Mouse (Mus musculus): ENCODE data around the gene Mia2. TPM values are rescaled to one million over a fixed set of nuclear protein-coding genes. Genes with fewer than 3 reads are reported as not detected.

Gene Mia2
- polyA plus RNA-seq, 1 experiment from 2014 or later, result 68.5 TPM

DNA sequence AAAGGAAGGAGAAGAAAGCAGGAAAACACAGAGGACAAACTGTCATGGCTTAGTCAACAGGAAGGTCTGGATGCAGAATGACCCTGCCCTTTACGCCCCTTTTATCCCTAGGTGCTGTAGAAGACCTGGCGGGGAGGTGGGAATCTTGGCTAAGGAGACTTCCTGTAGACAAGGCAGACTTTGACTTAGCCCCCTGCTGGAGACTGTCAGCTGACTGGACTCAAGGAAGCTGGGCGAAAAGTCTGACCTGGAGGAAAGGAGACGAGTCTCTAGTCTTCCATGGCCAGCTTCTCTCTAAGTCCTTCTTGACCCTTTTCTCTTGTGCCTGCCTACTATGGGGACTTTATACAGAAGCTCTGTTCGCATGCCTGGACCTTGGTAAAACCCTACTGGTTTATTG, 11.2 kb upstream of the Mia2 start:
- no peak overlapping the region for H3K4me3 ChIP-seq (ENCODE audit: low read length)
- H3K9me3 ChIP-seq (ENCODE audit: low read length), result no peaks in the 10 kb centered on the region
- no peak overlapping the region for H3K27ac ChIP-seq (ENCODE audit: low read length)
- no peaks in the 10 kb centered on the region for H3K36me3 ChIP-seq (ENCODE audit: insufficient read depth, low read length)
- H3K27me3 ChIP-seq (ENCODE audit: insufficient read depth, low read length), result no peaks in the 10 kb centered on the region
- H3K4me1 ChIP-seq (ENCODE audit: insufficient read depth, low read length), result no peaks in the 10 kb centered on the region
- H3K9ac ChIP-seq (replicated peaks; ENCODE audit: low read length), result no peak overlapping the region
- 66% methylated on average over 5 of the region's 5 CpGs for WGBS
- no peak for ATAC-seq (ENCODE audit: low FRiP score, low TSS enrichment)
- no peak overlapping the region for H3K4me2 ChIP-seq (replicated peaks; ENCODE audit: low read depth, low read length)

DNA sequence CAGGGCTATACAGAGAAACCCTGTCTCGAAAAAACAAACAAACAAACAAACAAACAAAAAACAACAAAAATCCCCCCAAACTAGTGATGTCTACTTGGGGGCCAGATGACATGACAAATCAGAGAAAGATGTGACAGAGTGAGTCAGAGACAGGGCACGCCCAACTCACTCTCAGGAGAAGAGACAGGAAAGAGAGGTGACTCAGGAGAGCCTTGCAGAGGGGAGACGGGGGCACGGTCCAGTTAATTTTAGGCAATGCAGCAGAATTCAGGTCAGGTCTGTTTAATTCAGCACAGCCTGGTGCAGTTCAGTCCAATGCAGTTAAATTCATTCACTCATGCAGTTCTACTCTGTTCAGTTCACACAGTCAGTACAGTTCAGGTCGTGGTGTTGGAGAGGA, 9.4 kb upstream of the Mia2 start:
- 81% methylated on average over 5 of the region's 5 CpGs for WGBS

DNA sequence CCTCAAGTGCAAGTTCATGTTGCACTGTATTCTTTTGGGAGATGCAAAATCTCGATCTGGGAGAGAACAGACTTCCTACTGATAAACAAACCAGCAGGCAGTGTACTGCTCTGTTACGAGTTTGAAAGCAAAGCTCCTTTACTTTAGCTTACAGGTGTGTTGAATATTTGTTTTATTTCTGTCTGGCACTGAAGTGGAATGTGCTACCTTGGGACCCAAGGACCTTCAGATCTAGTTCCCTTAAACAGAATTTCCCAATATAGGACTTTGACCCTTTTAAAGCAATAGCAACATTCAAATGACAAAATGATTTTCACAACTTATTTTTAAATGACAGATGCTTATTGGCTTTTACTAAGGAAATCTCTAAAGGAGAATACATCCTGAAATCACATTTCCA, 2.1 kb upstream of the Mia2 start:
- H3K4me3 ChIP-seq (ENCODE audit: low read length), result no peak overlapping the region
- no peaks in the 10 kb centered on the region for H3K27me3 ChIP-seq (ENCODE audit: insufficient read depth, low read length)
- H3K36me3 ChIP-seq (ENCODE audit: insufficient read depth, low read length), result no peaks in the 10 kb centered on the region
- WGBS, result 65% methylated on average over 2 of the region's 2 CpGs
- H3K4me1 ChIP-seq (ENCODE audit: insufficient read depth, low read length), result no peaks in the 10 kb centered on the region
- no peak overlapping the region for H3K4me2 ChIP-seq (replicated peaks; ENCODE audit: low read depth, low read length)
- no peak overlapping the region for H3K27ac ChIP-seq (ENCODE audit: low read length)
- H3K9ac ChIP-seq (replicated peaks; ENCODE audit: low read length), result no peak overlapping the region
- H3K9me3 ChIP-seq (ENCODE audit: low read length), result no peaks in the 10 kb centered on the region
- no peak for ATAC-seq (ENCODE audit: low FRiP score, low TSS enrichment)

More for the DNA sequence above, 9.4 kb upstream of the Mia2 start:
- no peak overlapping the region for H3K4me2 ChIP-seq (replicated peaks; ENCODE audit: low read depth, low read length)
- no peaks in the 10 kb centered on the region for H3K27me3 ChIP-seq (ENCODE audit: insufficient read depth, low read length)
- no peak for ATAC-seq (ENCODE audit: low FRiP score, low TSS enrichment)
- no peaks in the 10 kb centered on the region for H3K36me3 ChIP-seq (ENCODE audit: insufficient read depth, low read length)
- no peak overlapping the region for H3K9ac ChIP-seq (replicated peaks; ENCODE audit: low read length)
- no peaks in the 10 kb centered on the region for H3K4me1 ChIP-seq (ENCODE audit: insufficient read depth, low read length)
- no peak overlapping the region for H3K27ac ChIP-seq (ENCODE audit: low read length)
- H3K9me3 ChIP-seq (ENCODE audit: low read length), result no peaks in the 10 kb centered on the region
- no peak overlapping the region for H3K4me3 ChIP-seq (ENCODE audit: low read length)

DNA sequence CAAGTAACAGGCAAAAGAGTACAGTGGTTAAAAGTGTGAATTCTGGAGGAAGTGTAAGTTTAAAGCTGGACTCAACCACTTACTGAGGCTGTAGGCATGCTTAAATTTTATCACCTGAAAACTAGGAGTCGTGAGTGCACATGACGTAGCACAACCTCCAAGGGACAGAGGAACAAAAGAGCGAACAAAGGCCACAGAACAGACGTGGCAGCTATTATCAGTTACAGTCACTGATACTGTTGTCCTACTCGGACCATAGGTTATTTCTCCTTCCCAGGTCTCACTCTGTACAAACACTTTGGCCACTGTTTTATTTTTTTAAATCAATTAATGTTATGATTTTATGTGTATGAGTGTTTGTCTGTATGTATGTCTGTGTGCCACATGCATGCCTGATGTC, 9.2 kb downstream of the Mia2 start:
- Histone ChIP-seq H3K4me1 (ENCODE audit: insufficient read depth, low read length) (no peaks in the 10 kb centered on the region), H3K27ac (ENCODE audit: low read length) (no peak overlapping the region), H3K9ac (replicated peaks; ENCODE audit: low read length) (no peak overlapping the region), H3K9me3 (ENCODE audit: low read length) (no peaks in the 10 kb centered on the region), H3K4me3 (ENCODE audit: low read length) (no peak overlapping the region), H3K27me3 (ENCODE audit: insufficient read depth, low read length) (no peaks in the 10 kb centered on the region), H3K4me2 (replicated peaks; ENCODE audit: low read depth, low read length) (no peak overlapping the region), H3K36me3 (ENCODE audit: insufficient read depth, low read length) (no peaks in the 10 kb centered on the region)
- ATAC-seq (ENCODE audit: low FRiP score, low TSS enrichment), result no peak
- 73% methylated on average over 5 of the region's 5 CpGs for WGBS

DNA sequence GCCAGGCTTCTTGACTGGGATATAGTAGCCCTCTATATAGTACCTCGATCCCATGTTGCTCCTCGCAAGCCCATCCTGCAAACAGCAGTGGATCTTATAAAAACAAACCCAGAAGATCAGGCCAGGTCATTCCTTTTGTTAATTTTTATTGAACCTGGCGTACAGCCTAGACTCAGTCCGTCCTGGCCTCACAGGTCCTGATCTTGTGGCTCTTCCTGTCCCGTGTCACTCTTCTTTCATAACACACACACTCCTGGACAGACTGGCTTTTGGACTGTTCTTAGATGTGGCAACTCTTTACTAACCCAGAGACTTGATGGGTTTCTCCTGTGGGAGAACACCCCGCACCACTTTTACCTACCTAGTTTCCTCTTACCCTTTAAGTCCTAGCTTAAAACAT, 10.3 kb downstream of the Mia2 start:
- Histone ChIP-seq H3K36me3 (ENCODE audit: insufficient read depth, low read length) (no peaks in the 10 kb centered on the region), H3K27ac (ENCODE audit: low read length) (no peak overlapping the region), H3K4me3 (ENCODE audit: low read length) (no peak overlapping the region), H3K27me3 (ENCODE audit: insufficient read depth, low read length) (no peaks in the 10 kb centered on the region), H3K9me3 (ENCODE audit: low read length) (no peaks in the 10 kb centered on the region), H3K4me2 (replicated peaks; ENCODE audit: low read depth, low read length) (no peak overlapping the region), H3K4me1 (ENCODE audit: insufficient read depth, low read length) (no peaks in the 10 kb centered on the region), H3K9ac (replicated peaks; ENCODE audit: low read length) (no peak overlapping the region)
- no peak for ATAC-seq (ENCODE audit: low FRiP score, low TSS enrichment)
- 64% methylated on average over 6 of the region's 6 CpGs for WGBS

DNA sequence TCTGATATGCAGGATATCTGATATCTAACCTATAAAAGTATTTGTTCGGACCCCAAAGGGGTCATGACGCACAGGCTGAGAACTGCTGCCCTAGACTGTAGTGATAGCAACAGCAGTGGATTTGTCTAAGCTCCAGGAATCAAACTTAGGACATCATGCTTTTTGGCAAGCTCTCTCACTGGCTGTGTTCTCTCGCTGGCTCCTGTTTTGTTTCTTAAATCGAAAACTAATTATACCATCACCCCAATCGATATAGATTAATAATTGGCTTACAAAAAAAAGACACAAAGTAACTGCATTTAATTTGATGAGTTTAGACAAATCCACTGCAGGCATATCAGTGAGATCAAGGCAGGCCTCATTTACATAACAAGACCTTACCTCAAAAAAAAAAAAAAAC, 10.9 kb downstream of the Mia2 start:
- Histone ChIP-seq H3K4me2 (replicated peaks; ENCODE audit: low read depth, low read length) (no peak overlapping the region), H3K36me3 (ENCODE audit: insufficient read depth, low read length) (no peaks in the 10 kb centered on the region), H3K4me3 (ENCODE audit: low read length) (no peak overlapping the region), H3K4me1 (ENCODE audit: insufficient read depth, low read length) (no peaks in the 10 kb centered on the region), H3K9me3 (ENCODE audit: low read length) (no peaks in the 10 kb centered on the region), H3K9ac (replicated peaks; ENCODE audit: low read length) (no peak overlapping the region), H3K27me3 (ENCODE audit: insufficient read depth, low read length) (no peaks in the 10 kb centered on the region), H3K27ac (ENCODE audit: low read length) (no peak overlapping the region)
- WGBS, result 88% methylated on average over 5 of the region's 5 CpGs
- ATAC-seq (ENCODE audit: low FRiP score, low TSS enrichment), result no peak

DNA sequence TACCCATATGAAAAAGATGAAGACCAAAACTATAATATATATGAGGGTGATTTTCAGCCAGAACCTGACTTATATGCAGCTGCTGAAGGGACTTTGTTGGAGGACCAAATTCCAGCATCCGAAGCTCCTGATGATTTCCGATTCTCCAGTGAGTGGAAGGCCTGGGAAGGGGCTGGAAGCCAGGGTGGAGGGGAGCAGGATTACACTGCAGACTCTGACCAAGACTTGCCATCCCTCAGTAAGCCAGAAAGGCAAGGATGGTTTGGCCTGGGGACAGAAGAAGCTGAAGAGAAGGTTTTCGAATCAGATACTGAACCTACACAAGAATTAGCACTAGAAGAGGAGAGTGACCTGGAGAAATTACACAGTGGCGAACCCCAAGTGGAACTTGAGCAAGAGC, 12.3 kb downstream of the Mia2 start:
- no peak overlapping the region for H3K4me3 ChIP-seq (ENCODE audit: low read length)
- no peaks in the 10 kb centered on the region for H3K4me1 ChIP-seq (ENCODE audit: insufficient read depth, low read length)
- H3K27ac ChIP-seq (ENCODE audit: low read length), result no peak overlapping the region
- no peak overlapping the region for H3K4me2 ChIP-seq (replicated peaks; ENCODE audit: low read depth, low read length)
- ATAC-seq (ENCODE audit: low FRiP score, low TSS enrichment), result no peak
- 89% methylated on average over 4 of the region's 4 CpGs for WGBS
- H3K36me3 ChIP-seq (ENCODE audit: insufficient read depth, low read length), result no peaks in the 10 kb centered on the region
- H3K9ac ChIP-seq (replicated peaks; ENCODE audit: low read length), result no peak overlapping the region
- no peaks in the 10 kb centered on the region for H3K27me3 ChIP-seq (ENCODE audit: insufficient read depth, low read length)
- H3K9me3 ChIP-seq (ENCODE audit: low read length), result no peaks in the 10 kb centered on the region

DNA sequence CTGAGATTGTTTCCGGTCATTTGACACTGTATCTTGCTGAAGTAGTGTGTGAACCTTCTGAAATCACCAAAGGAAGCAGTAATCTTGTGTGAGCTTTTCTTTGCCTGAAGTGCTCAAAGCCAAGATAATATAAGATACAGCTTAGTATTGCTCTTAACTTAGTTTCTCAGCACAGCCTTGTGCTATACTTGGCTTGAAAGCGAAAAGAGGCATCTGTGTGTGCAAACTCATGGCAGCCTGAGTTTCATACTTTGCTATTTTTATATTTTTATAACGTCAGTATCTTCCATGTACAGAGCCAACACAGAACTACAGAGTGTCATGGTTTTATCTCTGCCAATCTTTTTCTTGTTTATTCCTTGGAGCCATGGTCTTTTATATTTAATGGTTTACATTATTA, 21.6 kb downstream of the Mia2 start:
- ATAC-seq (ENCODE audit: low FRiP score, low TSS enrichment), result no peak

DNA sequence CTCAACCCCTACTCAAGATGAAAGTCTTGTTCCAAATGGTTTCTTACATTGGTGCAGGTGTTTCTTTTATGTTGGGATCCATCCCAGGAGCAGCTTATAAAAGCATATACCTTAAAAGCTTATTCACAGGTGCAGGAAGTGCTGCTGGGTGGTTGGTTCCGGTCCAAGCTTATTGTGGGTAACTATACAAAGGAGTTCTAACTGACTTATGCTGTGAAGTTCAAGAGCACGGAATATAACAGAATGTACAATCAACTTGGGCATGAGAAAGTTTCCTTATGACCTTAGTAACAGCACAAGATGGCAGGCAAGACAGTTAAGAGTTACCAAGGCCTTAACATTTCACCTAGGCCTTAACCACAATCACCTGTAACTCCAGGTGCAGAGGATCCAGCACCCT, 29.8 kb downstream of the Mia2 start:
- no peaks in the 10 kb centered on the region for H3K36me3 ChIP-seq (ENCODE audit: insufficient read depth, low read length)
- no peaks in the 10 kb centered on the region for H3K27me3 ChIP-seq (ENCODE audit: insufficient read depth, low read length)
- 93% methylated on average over 2 of the region's 2 CpGs for WGBS

More for the DNA sequence above, 21.6 kb downstream of the Mia2 start:
- Histone ChIP-seq H3K9ac (replicated peaks; ENCODE audit: low read length) (no peak overlapping the region), H3K9me3 (ENCODE audit: low read length) (no peaks in the 10 kb centered on the region), H3K27ac (ENCODE audit: low read length) (no peak overlapping the region), H3K4me3 (ENCODE audit: low read length) (no peak overlapping the region), H3K4me1 (ENCODE audit: insufficient read depth, low read length) (no peaks in the 10 kb centered on the region), H3K36me3 (ENCODE audit: insufficient read depth, low read length) (no peaks in the 10 kb centered on the region), H3K4me2 (replicated peaks; ENCODE audit: low read depth, low read length) (no peak overlapping the region), H3K27me3 (ENCODE audit: insufficient read depth, low read length) (no peaks in the 10 kb centered on the region)
- WGBS, result 77% methylated on average over 3 of the region's 3 CpGs

DNA sequence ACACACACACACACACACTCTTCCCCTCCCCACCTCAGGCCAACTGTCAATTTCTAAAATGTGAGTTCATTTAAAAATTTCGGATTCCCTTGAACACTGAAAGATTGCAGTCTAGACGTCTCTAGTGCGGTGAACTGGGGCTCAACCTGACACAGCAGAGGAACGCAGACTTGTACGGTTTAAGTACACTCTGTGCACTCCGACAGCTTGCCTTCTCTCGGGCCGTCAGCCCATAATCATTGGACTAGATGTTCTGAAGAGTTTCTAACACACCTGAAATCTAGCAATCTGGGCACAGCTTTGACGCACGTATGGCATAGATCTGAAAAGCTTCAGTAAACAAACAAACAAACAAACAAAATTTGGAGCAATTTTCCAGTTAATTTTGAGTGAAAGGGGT, 32.9 kb downstream of the Mia2 start:
- H3K27ac ChIP-seq (ENCODE audit: low read length), result no peak overlapping the region
- 68% methylated on average over 10 of the region's 10 CpGs for WGBS
- no peak for ATAC-seq (ENCODE audit: low FRiP score, low TSS enrichment)
- no peaks in the 10 kb centered on the region for H3K36me3 ChIP-seq (ENCODE audit: insufficient read depth, low read length)
- peaks cover 18% of the 10 kb centered on the region for H3K4me1 ChIP-seq (ENCODE audit: insufficient read depth, low read length)
- peak overlapping the region; percentile 67; the same call in 1 of the 2 replicates for H3K4me2 ChIP-seq (replicated peaks; ENCODE audit: low read depth, low read length)
- H3K9ac ChIP-seq (replicated peaks; ENCODE audit: low read length), result no peak overlapping the region
- no peak overlapping the region for H3K4me3 ChIP-seq (ENCODE audit: low read length)
- no peaks in the 10 kb centered on the region for H3K27me3 ChIP-seq (ENCODE audit: insufficient read depth, low read length)
- no peaks in the 10 kb centered on the region for H3K9me3 ChIP-seq (ENCODE audit: low read length)

More for the DNA sequence above, 29.8 kb downstream of the Mia2 start:
- H3K9ac ChIP-seq (replicated peaks; ENCODE audit: low read length), result no peak overlapping the region
- no peak for ATAC-seq (ENCODE audit: low FRiP score, low TSS enrichment)
- H3K4me2 ChIP-seq (replicated peaks; ENCODE audit: low read depth, low read length), result no peak overlapping the region
- H3K4me1 ChIP-seq (ENCODE audit: insufficient read depth, low read length), result peaks cover 6% of the 10 kb centered on the region
- H3K27ac ChIP-seq (ENCODE audit: low read length), result no peak overlapping the region
- no peaks in the 10 kb centered on the region for H3K9me3 ChIP-seq (ENCODE audit: low read length)
- no peak overlapping the region for H3K4me3 ChIP-seq (ENCODE audit: low read length)

All from kidney, embryonic 16.5 days (tissue).